Comparison of ENCODE assay signal across 8 mouse cellular contexts in genomic region chr9:85843891-85844646, GRCm38 (mm10). TPM values are rescaled to one million over a fixed set of nuclear protein-coding genes. Genes with fewer than 3 reads are reported as not detected.
DNase-seq lines count a peak whose midpoint lies in the region; ATAC-seq and TF ChIP-seq lines count a peak whose summit lies in the region.

No protein-coding gene starts in this region.

- TF ChIP-seq EP300 in liver, postnatal 0 days (IDR thresholded peaks at IDR 0.05; ENCODE audit: low read depth) = no peak

- no peak for DNase-seq in gastrocnemius, adult 2 months
- DNase-seq in gastrocnemius, postnatal 36 days = no peak
- no peak for DNase-seq in spleen, adult 2 months (ENCODE audit: low read depth in 1 of 2, low spot score in 2 of 2)
- DNase-seq in spleen, postnatal 4 days (ENCODE audit: low spot score in 2 of 2) = no peak
- peak; percentile 6 for DNase-seq in heart, postnatal 4 days
- DNase-seq in liver, postnatal 0 days = no peak
- DNase-seq in layer of hippocampus, postnatal 36 days = no peak
- DNase-seq in layer of hippocampus, adult 9-11 months = no peak

- no peak for TF ChIP-seq CTCF in gastrocnemius, adult 2 months (IDR thresholded peaks at IDR 0.05)
- no peak for TF ChIP-seq CTCF in spleen, adult 2 months (IDR thresholded peaks at IDR 0.05; ENCODE audit: extremely low read depth, insufficient read depth, insufficient read length, insufficient replicate concordance)
- no peak for TF ChIP-seq CTCF in liver, postnatal 0 days (IDR thresholded peaks at IDR 0.05; ENCODE audit: low read depth)

- peak overlapping the region; percentile 59 for H3K27ac ChIP-seq in gastrocnemius, adult 2 months
- H3K27ac ChIP-seq in spleen, adult 2 months (ENCODE audit: insufficient read depth, low read length) = no peak overlapping the region
- H3K27ac ChIP-seq in liver, postnatal 0 days (ENCODE audit: low read depth) = no peak overlapping the region

- H3K9me3 ChIP-seq in liver, postnatal 0 days (ENCODE audit: low read length) = no peaks in the 10 kb centered on the region

- TF ChIP-seq POLR2A in spleen, adult 2 months (IDR thresholded peaks at IDR 0.05; ENCODE audit: low read depth, low read length) = no peak

- peaks cover 5% of the 10 kb centered on the region; the same call in 1 of the 2 replicates for H3K4me1 ChIP-seq in spleen, adult 2 months (ENCODE audit: control insufficient read depth, insufficient read depth, insufficient read length)
- peaks cover 12% of the 10 kb centered on the region for H3K4me1 ChIP-seq in liver, postnatal 0 days (ENCODE audit: insufficient read depth)

- peaks cover 15% of the 10 kb centered on the region for H3K27me3 ChIP-seq in spleen, adult 2 months (ENCODE audit: control insufficient read depth, insufficient read depth, low read length)
- peaks cover 63% of the 10 kb centered on the region for H3K27me3 ChIP-seq in liver, postnatal 0 days (ENCODE audit: insufficient read depth, low read length)

- ATAC-seq in liver, postnatal 0 days = 0 out of 2 replicates have a peak, but pooled peaks have one; percentile 8

- peak overlapping the region; percentile 82 for H3K4me3 ChIP-seq in gastrocnemius, adult 2 months
- peak overlapping the region; percentile 41; the same call in 1 of the 2 replicates for H3K4me3 ChIP-seq in spleen, adult 2 months (ENCODE audit: extremely low read depth, insufficient read depth, insufficient read length)
- peak overlapping the region; percentile 50 for H3K4me3 ChIP-seq in liver, postnatal 0 days (ENCODE audit: low read depth, low read length)

- WGBS in spleen, adult 2 months = 6% methylated on average over 80 of the region's 80 CpGs
- WGBS in liver, postnatal 0 days (ENCODE audit: insufficient replicate concordance) = 5% methylated on average over 76 of the region's 80 CpGs

- H3K9ac ChIP-seq in liver, postnatal 0 days (replicated peaks) = no peak overlapping the region

- no peaks in the 10 kb centered on the region for H3K36me3 ChIP-seq in spleen, adult 2 months (ENCODE audit: control insufficient read depth, insufficient read depth, low read length)
- no peaks in the 10 kb centered on the region for H3K36me3 ChIP-seq in liver, postnatal 0 days (replicated peaks; ENCODE audit: insufficient read depth, low read length)

- H3K4me2 ChIP-seq in liver, postnatal 0 days (ENCODE audit: low read depth, low read length) = peak overlapping the region; percentile 84

- intact Hi-C loops in gastrocnemius, adult 2 months (cut with DNase I) = no loop called here
- intact Hi-C loops in gastrocnemius, postnatal 36 days (cut with DNase I) = no loop called here

RNA-seq across cellular contexts. Expression of gene Tpbg, which starts 1.9 kb away (rescaled TPM):
- 1 to 10 TPM in 1 of 2 experiments, under 1 TPM in 1; 0.61 to 1.0 TPM for total RNA-seq in gastrocnemius, adult 2 months (2021)
- under 1 TPM; 0.59 to 0.74 TPM for total RNA-seq in gastrocnemius, postnatal 36 days (2021)
- 0.34 and 0.58 TPM in 2 replicates for polyA plus RNA-seq in spleen, adult 2 months (2012; rRNA removed)
- 1 to 10 TPM; 4.4 to 6.2 TPM for total RNA-seq in heart, postnatal 4 days (2021)
- 0.14 and 0.24 TPM in 2 replicates for polyA plus RNA-seq in liver, postnatal 0 days (2015; fragmentation: Nextera tagmentation; extraction: Ambion mirVana)
- 1 to 10 TPM; 6.6 to 9.7 TPM for total RNA-seq in layer of hippocampus, postnatal 36 days (2021)
